Mouse (Mus musculus) limb, embryonic 10.5 days (tissue): Measurements from ENCODE around the gene Gm6904. TPM values are rescaled to one million over a fixed set of nuclear protein-coding genes. Genes with fewer than 3 reads are reported as not detected.
"Not testable (repeated sequence)": the region's sequence is repeated elsewhere in the genome, so short reads cannot be mapped to it uniquely, and the experiment has no call there.

Experiments used
- DNase-seq: peaks from one replicate; pipeline ENCODE4 v3.0.0-alpha.2; 2017; ENCODE audit warnings: low spot score
- H3K27ac ChIP-seq: fragments of 300-500 bp; sonication (generic); 2 replicates; pipeline ENCODE4 v1.5.1; 2016; ENCODE audit warnings: mild to moderate bottlenecking
- H3K27me3 ChIP-seq: fragments of 300-500 bp; sonication (generic); 2 replicates; pipeline ENCODE4 v1.6.1; 2016; ENCODE audit warnings: low read depth, mild to moderate bottlenecking; ENCODE audit not compliant: poor library complexity, severe bottlenecking
- H3K36me3 ChIP-seq: fragments of 300-500 bp; sonication (generic); 2 replicates; pipeline ENCODE4 v1.6.1; 2016; ENCODE audit warnings: mild to moderate bottlenecking, moderate library complexity
- H3K4me1 ChIP-seq: fragments of 300-500 bp; sonication (generic); 2 replicates; pipeline ENCODE4 v1.6.1; 2016
- H3K4me3 ChIP-seq: fragments of 300-500 bp; sonication (generic); 2 replicates; pipeline ENCODE4 v1.5.1; 2016; ENCODE audit warnings: mild to moderate bottlenecking, moderate library complexity
- H3K9me3 ChIP-seq: fragments of 300-500 bp; sonication (generic); replicated peaks from 2 replicates; pipeline ENCODE4 v1.6.1; 2016; ENCODE audit warnings: mild to moderate bottlenecking
- WGBS: fragments of 180-500 bp; shearing (Covaris S2); methylation state at CpG from one replicate; pipeline ENCODE4 v1.1.7; 2016; 5-methylcytosine and 5-hydroxymethylcytosine counted together
- polyA plus RNA-seq: library from polyadenylated mRNA; unstranded; fragments of >200 nt; fragmentation: Nextera tagmentation; extraction: Ambion mirVana; gene quantifications from 2 replicates; pipeline ENCODE4 v1.2.1, GENCODE M21; 2016

Gm6904 gene
- not detected in 2 replicates for polyA plus RNA-seq

GRCm38 (mm10) chr14:59260056-59260455 is at the start of gene Gm6904:
Gene Gm6904 (minus strand): TSS chr14:59260216.
- H3K27ac ChIP-seq: no peak within 1 kb of the TSS
- WGBS: 75% methylated on average over 3 of the region's 3 CpGs
- no peaks in the 10 kb centered on the region for H3K27me3 ChIP-seq
- H3K36me3 ChIP-seq: no peaks in the 10 kb centered on the region
- DNase-seq: no peak
- no peaks in the 10 kb centered on the region for H3K9me3 ChIP-seq
- no peak within 1 kb of the TSS for H3K4me3 ChIP-seq
- H3K4me1 ChIP-seq: no peaks in the 10 kb centered on the region

DNA sequence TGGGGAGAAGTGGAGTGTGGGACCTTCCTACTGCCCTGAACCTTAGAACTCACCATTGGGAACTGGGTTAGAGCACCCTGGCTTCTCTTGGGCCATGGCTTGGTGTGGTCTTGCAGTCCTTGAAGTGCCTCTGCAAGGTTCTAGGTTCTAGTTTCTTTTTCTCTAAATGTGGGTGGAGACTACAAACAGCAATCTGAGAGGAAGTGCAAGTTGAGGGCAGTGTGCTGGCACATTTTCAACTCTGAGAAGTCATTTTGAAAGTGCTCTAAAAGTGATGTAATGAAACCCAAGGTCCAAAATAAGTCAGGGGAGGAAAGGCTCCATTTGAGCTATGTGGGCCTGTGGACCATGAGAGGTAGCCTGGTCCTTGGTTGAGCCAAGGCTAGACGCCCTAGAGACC is 37.4 kb upstream of the Gm6904 start, which contains the start of gene Phf11a:
Gene Phf11a, minus strand, starts transcription at position 132 of the 400 bp plus-strand sequence.
- H3K4me1 ChIP-seq, H3K9me3 ChIP-seq, H3K27ac ChIP-seq, H3K4me3 ChIP-seq, DNase-seq, H3K27me3 ChIP-seq, H3K36me3 ChIP-seq: not testable (repeated sequence)
- 64% methylated on average over 1 of the region's 1 CpGs for WGBS

DNA sequence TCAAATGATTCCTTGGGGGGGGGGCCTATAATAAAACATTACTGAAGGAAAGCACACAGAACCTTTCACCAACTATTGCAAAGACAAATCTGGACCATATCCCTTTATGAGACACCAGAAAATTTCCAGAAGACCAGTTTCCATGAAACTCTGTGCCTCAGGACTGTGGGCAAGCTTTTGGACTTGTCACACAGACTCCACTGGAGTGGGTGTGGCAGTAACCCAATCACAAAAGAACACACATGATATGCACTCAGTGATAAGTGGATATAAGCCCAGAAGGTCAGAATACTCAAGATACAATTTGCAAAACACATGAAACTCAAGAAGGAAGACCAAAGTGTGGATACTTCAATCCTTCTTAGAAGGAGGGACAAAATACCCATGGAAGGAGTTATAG is 31.8 kb upstream of the Gm6904 start:
- H3K4me1 ChIP-seq, H3K36me3 ChIP-seq, H3K27ac ChIP-seq, DNase-seq, H3K4me3 ChIP-seq, H3K9me3 ChIP-seq, H3K27me3 ChIP-seq: not testable (repeated sequence)

DNA sequence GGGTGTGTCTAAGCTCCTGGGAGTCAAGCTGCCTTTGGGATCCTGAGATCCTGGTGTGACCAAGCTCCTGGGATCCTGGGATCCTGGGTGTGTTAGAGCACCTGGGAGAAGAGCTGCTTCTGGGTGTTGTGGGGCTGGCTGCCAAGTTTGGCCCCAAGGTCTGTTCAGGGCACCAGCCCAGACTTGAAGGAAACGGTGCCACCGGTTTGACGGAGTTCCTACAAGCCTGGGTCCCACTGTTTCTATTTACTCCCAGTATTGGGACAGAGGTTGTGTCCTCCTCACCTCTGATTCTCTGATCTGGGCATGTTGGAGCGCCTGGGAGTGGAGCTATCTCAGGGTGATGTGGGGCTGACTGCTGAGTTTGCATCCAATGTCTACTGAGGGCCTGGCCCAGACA is 14.9 kb upstream of the Gm6904 start:
- not testable (repeated sequence) for H3K27me3 ChIP-seq, H3K4me3 ChIP-seq, DNase-seq, H3K4me1 ChIP-seq, H3K27ac ChIP-seq, H3K9me3 ChIP-seq, H3K36me3 ChIP-seq
- whole genome bisulfite sequencing: 87% methylated on average over 4 of the region's 4 CpGs

DNA sequence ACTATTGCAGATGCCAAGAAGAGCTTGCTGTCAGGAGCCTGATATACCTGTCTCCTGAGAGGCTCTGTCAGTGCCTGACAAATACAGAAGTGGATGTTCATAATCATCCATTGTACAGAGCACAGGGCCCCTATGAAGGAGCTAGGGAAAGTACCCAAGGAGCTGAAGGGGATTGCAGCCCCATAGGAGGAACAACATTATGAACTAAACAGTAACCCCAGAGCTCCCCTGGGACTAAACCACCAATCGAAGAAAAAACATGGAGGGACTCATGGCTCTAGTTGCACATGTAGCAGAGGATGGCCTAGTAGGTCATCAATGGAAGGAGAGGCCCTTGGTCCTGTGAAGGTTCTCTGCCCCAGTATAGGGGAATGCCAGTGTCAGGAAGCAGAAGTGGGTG is 4.2 kb downstream of the Gm6904 start:
- WGBS: 94% methylated on average over 1 of the region's 1 CpGs
- H3K27ac ChIP-seq, H3K4me3 ChIP-seq: not testable (repeated sequence)

GRCm38 (mm10) chr14:59250350-59250749 is 9.7 kb downstream of the Gm6904 start:
- not testable (repeated sequence) for H3K27ac ChIP-seq, H3K36me3 ChIP-seq, H3K9me3 ChIP-seq, DNase-seq, H3K27me3 ChIP-seq, H3K4me3 ChIP-seq, H3K4me1 ChIP-seq
- WGBS: 61% methylated on average over 5 of the region's 5 CpGs

More for the DNA sequence above, 4.2 kb downstream of the Gm6904 start:
- H3K36me3 ChIP-seq, DNase-seq, H3K9me3 ChIP-seq, H3K27me3 ChIP-seq, H3K4me1 ChIP-seq: not testable (repeated sequence)

- no peak overlapping the region for H3K27ac ChIP-seq
- 0 out of 2 replicates have a peak, but pooled peaks cover under 1% of the 10 kb centered on the region for H3K9me3 ChIP-seq
- DNase-seq: no peak
- 96% methylated on average over 9 of the region's 9 CpGs for WGBS
- no peak overlapping the region for H3K4me3 ChIP-seq
- no peaks in the 10 kb centered on the region for H3K27me3 ChIP-seq
- H3K4me1 ChIP-seq: no peaks in the 10 kb centered on the region
- peaks cover 100% of the 10 kb centered on the region for H3K36me3 ChIP-seq
Measured at GRCm38 (mm10) chr14:59233635-59234034, 26.4 kb downstream of the Gm6904 start.

DNA sequence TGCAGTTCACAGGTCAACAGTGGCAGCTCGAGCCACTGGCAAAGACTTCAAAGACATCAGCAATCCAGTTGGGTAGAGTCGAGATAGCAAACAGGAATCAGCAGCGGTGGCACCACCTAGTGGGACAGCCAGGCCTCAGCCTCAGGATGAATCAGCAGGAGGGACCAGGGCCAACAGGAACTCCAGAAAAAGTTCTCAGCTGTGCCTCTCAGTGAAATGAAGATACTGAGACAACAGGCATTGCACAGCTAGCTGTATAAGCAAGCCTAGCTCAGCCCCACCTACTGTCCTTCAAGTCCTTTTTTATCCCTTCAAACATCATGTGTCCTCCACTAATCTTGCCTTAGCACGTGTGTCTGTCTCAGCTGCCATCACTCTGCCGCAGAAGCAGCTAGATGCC is 28.0 kb downstream of the Gm6904 start:
- Histone ChIP-seq H3K4me1 (no peaks in the 10 kb centered on the region), H3K9me3 (no peaks in the 10 kb centered on the region), H3K27ac (no peak overlapping the region), H3K36me3 (peaks cover 100% of the 10 kb centered on the region), H3K27me3 (no peaks in the 10 kb centered on the region), H3K4me3 (no peak overlapping the region)
- DNase-seq: no peak
- 71% methylated on average over 5 of the region's 5 CpGs for WGBS

DNA sequence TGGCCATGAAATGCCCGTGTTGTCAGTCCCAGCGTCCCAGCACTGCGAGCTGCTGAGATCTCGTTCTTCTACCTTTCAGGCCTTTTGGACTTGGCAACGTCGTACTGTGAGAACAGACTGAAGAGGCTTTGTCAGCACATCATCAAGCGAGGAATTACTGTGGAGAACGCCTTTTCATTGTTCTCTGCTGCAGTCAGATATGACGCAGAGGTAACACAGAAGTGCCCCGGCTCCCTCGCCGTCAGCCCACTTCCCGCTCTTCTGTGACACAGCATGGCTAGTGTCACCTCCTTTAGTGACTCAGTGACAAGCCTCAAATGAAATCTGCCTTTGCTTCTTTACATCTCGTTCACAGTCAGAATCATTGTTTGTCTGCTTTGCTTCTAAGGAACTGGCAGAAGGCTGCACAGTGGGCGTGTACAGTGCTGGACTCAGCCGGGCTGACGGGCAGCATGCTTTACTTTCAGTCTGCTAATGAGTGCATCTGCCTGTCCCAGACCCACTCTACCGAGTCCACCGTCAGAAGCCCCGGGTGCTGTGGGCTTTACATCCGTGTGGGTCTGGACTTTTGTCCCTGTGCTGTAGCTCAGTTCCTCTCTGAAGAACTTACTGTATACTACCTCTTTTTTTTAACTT is 29.6 kb downstream of the Gm6904 start:
- no peaks in the 10 kb centered on the region for H3K4me1 ChIP-seq
- no peaks in the 10 kb centered on the region for H3K27me3 ChIP-seq
- 96% methylated on average over 21 of the region's 21 CpGs for WGBS
- no peak for DNase-seq
- peaks cover 100% of the 10 kb centered on the region for H3K36me3 ChIP-seq
- H3K4me3 ChIP-seq: no peak overlapping the region
- H3K9me3 ChIP-seq: no peaks in the 10 kb centered on the region
- no peak overlapping the region for H3K27ac ChIP-seq

DNA sequence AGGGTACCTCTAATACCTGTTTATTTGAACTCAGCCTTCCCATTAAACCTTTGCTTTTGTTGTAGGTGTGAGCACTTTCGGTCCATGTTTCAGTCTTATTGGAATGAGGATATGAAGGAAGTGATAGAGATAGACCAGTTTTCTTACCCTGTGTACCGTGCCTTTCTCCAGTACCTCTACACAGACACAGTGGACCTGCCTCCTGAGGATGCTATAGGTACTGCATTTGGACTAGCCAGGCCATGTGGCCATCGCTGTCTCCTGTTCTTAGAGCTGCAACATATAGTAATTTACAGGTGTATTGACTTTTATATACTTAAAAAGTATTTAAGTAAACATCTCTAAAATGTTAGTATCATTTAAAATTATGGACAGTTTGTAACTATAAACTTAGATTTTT is 30.2 kb downstream of the Gm6904 start:
- WGBS: 97% methylated on average over 3 of the region's 3 CpGs
- Histone ChIP-seq H3K9me3 (no peaks in the 10 kb centered on the region), H3K4me1 (no peaks in the 10 kb centered on the region), H3K36me3 (peaks cover 100% of the 10 kb centered on the region), H3K4me3 (no peak overlapping the region), H3K27me3 (no peaks in the 10 kb centered on the region), H3K27ac (no peak overlapping the region)
- DNase-seq: no peak

GRCm38 (mm10) chr14:59226240-59226639 is 33.8 kb downstream of the Gm6904 start:
- no peaks in the 10 kb centered on the region for H3K27me3 ChIP-seq
- DNase-seq: no peak
- no peaks in the 10 kb centered on the region for H3K9me3 ChIP-seq
- H3K27ac ChIP-seq: no peak overlapping the region
- H3K36me3 ChIP-seq: peaks cover 100% of the 10 kb centered on the region
- H3K4me1 ChIP-seq: no peaks in the 10 kb centered on the region
- H3K4me3 ChIP-seq: no peak overlapping the region
- 95% methylated on average over 11 of the region's 11 CpGs for WGBS

- no peaks in the 10 kb centered on the region for H3K27me3 ChIP-seq
- no peak overlapping the region for H3K27ac ChIP-seq
- DNase-seq: no peak
- 96% methylated on average over 3 of the region's 3 CpGs for WGBS
- no peaks in the 10 kb centered on the region for H3K4me1 ChIP-seq
- H3K4me3 ChIP-seq: no peak overlapping the region
- peaks cover 96% of the 10 kb centered on the region for H3K36me3 ChIP-seq
- H3K9me3 ChIP-seq: no peaks in the 10 kb centered on the region
Measured at GRCm38 (mm10) chr14:59219241-59219640, 40.8 kb downstream of the Gm6904 start.

DNA sequence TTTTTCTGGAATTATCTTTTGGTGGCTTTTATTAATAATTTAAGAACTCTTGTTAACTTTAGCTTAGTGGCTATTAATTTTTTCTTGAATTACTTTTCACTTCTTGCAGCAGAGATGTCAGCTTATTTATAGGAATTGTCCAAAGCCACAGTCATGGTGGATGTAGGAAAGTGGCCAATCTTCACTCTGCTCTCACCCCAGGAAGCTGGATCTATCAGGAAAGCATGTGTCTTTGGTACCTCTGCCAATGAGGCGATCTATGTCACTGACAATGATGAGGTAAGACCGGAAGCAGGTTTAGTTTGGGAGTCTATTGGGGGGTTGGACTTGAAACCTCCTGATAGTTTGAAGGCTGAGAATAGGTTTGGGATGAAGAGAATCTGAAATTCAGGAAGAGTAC is 50.2 kb downstream of the Gm6904 start:
- no peak for DNase-seq
- WGBS: 94% methylated on average over 2 of the region's 2 CpGs
- no peak overlapping the region for H3K4me3 ChIP-seq

DNA sequence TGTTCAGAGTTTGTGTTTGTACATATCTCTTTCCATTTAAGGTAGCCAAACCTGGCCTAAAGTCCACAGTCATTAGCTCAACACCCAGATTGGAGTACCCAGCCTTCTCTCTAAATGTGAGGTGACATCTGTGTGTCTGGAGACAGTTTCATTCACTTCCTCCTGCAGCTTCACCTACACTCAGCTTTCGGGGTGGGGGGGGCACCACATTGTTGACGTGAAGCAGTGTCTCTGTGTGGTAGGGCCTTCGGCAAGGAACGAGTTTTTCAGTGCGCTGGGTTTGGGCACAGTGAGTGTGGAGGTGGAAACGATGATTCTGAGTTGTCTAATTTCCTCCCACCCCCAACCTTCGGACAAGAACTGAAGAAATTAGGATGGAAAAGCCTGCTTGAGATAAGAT is 51.0 kb downstream of the Gm6904 start:
- Histone ChIP-seq H3K27ac (no peak overlapping the region), H3K9me3 (no peaks in the 10 kb centered on the region), H3K36me3 (peaks cover 43% of the 10 kb centered on the region), H3K4me3 (no peak overlapping the region), H3K27me3 (no peaks in the 10 kb centered on the region), H3K4me1 (peaks cover 30% of the 10 kb centered on the region)
- DNase-seq: no peak
- 90% methylated on average over 7 of the region's 7 CpGs for WGBS

More for the DNA sequence above, 50.2 kb downstream of the Gm6904 start:
- Histone ChIP-seq H3K36me3 (peaks cover 51% of the 10 kb centered on the region), H3K4me1 (peaks cover 21% of the 10 kb centered on the region), H3K9me3 (no peaks in the 10 kb centered on the region), H3K27me3 (no peaks in the 10 kb centered on the region), H3K27ac (no peak overlapping the region)
